Mouse (Mus musculus): ENCODE results near the gene Vps51. TPM values are rescaled to one million over a fixed set of nuclear protein-coding genes. Genes with fewer than 3 reads are reported as not detected.
A peak's percentile ranks its signal among the peaks of the same experiment; 100 is the strongest.

The Vps51 gene
- polyA plus RNA-seq, 1 experiment, result 72.9 TPM

- H3K27ac ChIP-seq (ENCODE audit: insufficient read depth, low read length), result peak within 1 kb of the TSS; percentile 53; the same call in 1 of the 2 replicates
- peaks cover 4% of the 10 kb centered on the region; the same call in 1 of the 2 replicates for H3K4me1 ChIP-seq (ENCODE audit: control insufficient read depth, insufficient read depth, insufficient read length)
- DNase-seq (ENCODE audit: low read depth in 1 of 2, low spot score in 2 of 2), result peak; percentile 93 to 96
- no peaks in the 10 kb centered on the region for H3K27me3 ChIP-seq (ENCODE audit: control insufficient read depth, insufficient read depth, low read length)
- TF ChIP-seq CTCF (IDR thresholded peaks at IDR 0.05; ENCODE audit: extremely low read depth, insufficient read depth, insufficient read length, insufficient replicate concordance) (no peak), POLR2A (IDR thresholded peaks at IDR 0.05; ENCODE audit: low read depth, low read length) (peak; percentile 43; the same call in 1 of the 2 replicates)
- peaks cover 16% of the 10 kb centered on the region for H3K36me3 ChIP-seq (ENCODE audit: control insufficient read depth, insufficient read depth, low read length)
- under 1% methylated on average over 58 of the region's 58 CpGs for WGBS
- peak within 1 kb of the TSS; percentile 77 for H3K4me3 ChIP-seq (ENCODE audit: extremely low read depth, insufficient read depth, insufficient read length)
Measured at GRCm38 (mm10) chr19:6084478-6085248, 7.6 kb upstream of the Vps51 start, which contains the start of the genes Zfpl1 and Cdca5. TSS of gene Zfpl1 (minus strand) at chr19:6084956. TSS of gene Cdca5 (plus strand) at chr19:6084983.

GRCm38 (mm10) chr19:6082156-6082555 is 5.1 kb upstream of the Vps51 start, which contains the start of gene Gm28374:
TSS of gene Gm28374 (minus strand) at chr19:6082256.
- Histone ChIP-seq H3K36me3 (ENCODE audit: control insufficient read depth, insufficient read depth, low read length) (peaks cover 16% of the 10 kb centered on the region), H3K27ac (ENCODE audit: insufficient read depth, low read length) (no peak within 1 kb of the TSS), H3K4me3 (ENCODE audit: extremely low read depth, insufficient read depth, insufficient read length) (no peak within 1 kb of the TSS), H3K4me1 (ENCODE audit: control insufficient read depth, insufficient read depth, insufficient read length) (peaks cover 4% of the 10 kb centered on the region; the same call in 1 of the 2 replicates), H3K27me3 (ENCODE audit: control insufficient read depth, insufficient read depth, low read length) (no peaks in the 10 kb centered on the region)
- no peak for TF ChIP-seq POLR2A (IDR thresholded peaks at IDR 0.05; ENCODE audit: low read depth, low read length)
- no peak for TF ChIP-seq CTCF (IDR thresholded peaks at IDR 0.05; ENCODE audit: extremely low read depth, insufficient read depth, insufficient read length, insufficient replicate concordance)
- DNase-seq (ENCODE audit: low read depth in 1 of 2, low spot score in 2 of 2), result no peak
- 93% methylated on average over 9 of the region's 9 CpGs for WGBS

- no peak for DNase-seq (ENCODE audit: low read depth in 1 of 2, low spot score in 2 of 2)
- Histone ChIP-seq H3K4me1 (ENCODE audit: control insufficient read depth, insufficient read depth, insufficient read length) (peaks cover 11% of the 10 kb centered on the region; the same call in 1 of the 2 replicates), H3K27ac (ENCODE audit: insufficient read depth, low read length) (no peak within 1 kb of the TSS), H3K4me3 (ENCODE audit: extremely low read depth, insufficient read depth, insufficient read length) (no peak within 1 kb of the TSS), H3K27me3 (ENCODE audit: control insufficient read depth, insufficient read depth, low read length) (no peaks in the 10 kb centered on the region), H3K36me3 (ENCODE audit: control insufficient read depth, insufficient read depth, low read length) (peaks cover 16% of the 10 kb centered on the region)
- TF ChIP-seq CTCF (IDR thresholded peaks at IDR 0.05; ENCODE audit: extremely low read depth, insufficient read depth, insufficient read length, insufficient replicate concordance), result no peak
- TF ChIP-seq POLR2A (IDR thresholded peaks at IDR 0.05; ENCODE audit: low read depth, low read length), result no peak
- WGBS, result 91% methylated on average over 12 of the region's 12 CpGs
Measured at GRCm38 (mm10) chr19:6079983-6080480, 3.0 kb upstream of the Vps51 start, which contains the start of gene Tmem262. TSS of gene Tmem262 (plus strand) at chr19:6080033.

- TF ChIP-seq CTCF (IDR thresholded peaks at IDR 0.05; ENCODE audit: extremely low read depth, insufficient read depth, insufficient read length, insufficient replicate concordance) (no peak), POLR2A (IDR thresholded peaks at IDR 0.05; ENCODE audit: low read depth, low read length) (no peak)
- H3K4me1 ChIP-seq (ENCODE audit: control insufficient read depth, insufficient read depth, insufficient read length), result peaks cover 7% of the 10 kb centered on the region
- peaks cover 11% of the 10 kb centered on the region for H3K36me3 ChIP-seq (ENCODE audit: control insufficient read depth, insufficient read depth, low read length)
- H3K27me3 ChIP-seq (ENCODE audit: control insufficient read depth, insufficient read depth, low read length), result no peaks in the 10 kb centered on the region
- DNase-seq (ENCODE audit: low read depth in 1 of 2, low spot score in 2 of 2), result no peak
- peak overlapping the region; percentile 11; the same call in 1 of the 2 replicates for H3K27ac ChIP-seq (ENCODE audit: insufficient read depth, low read length)
- H3K4me3 ChIP-seq (ENCODE audit: extremely low read depth, insufficient read depth, insufficient read length), result no peak overlapping the region
- WGBS, result 80% methylated on average over 5 of the region's 5 CpGs
Measured at GRCm38 (mm10) chr19:6073889-6074288, 3.1 kb downstream of the Vps51 start.

GRCm38 (mm10) chr19:6071261-6071660 is 5.8 kb downstream of the Vps51 start:
- Histone ChIP-seq H3K27me3 (ENCODE audit: control insufficient read depth, insufficient read depth, low read length) (no peaks in the 10 kb centered on the region), H3K36me3 (ENCODE audit: control insufficient read depth, insufficient read depth, low read length) (peaks cover 11% of the 10 kb centered on the region), H3K4me1 (ENCODE audit: control insufficient read depth, insufficient read depth, insufficient read length) (peaks cover 9% of the 10 kb centered on the region), H3K4me3 (ENCODE audit: extremely low read depth, insufficient read depth, insufficient read length) (no peak overlapping the region; the same call in 1 of the 2 replicates), H3K27ac (ENCODE audit: insufficient read depth, low read length) (peak overlapping the region; percentile 68)
- 79% methylated on average over 19 of the region's 19 CpGs for WGBS
- no peak for DNase-seq (ENCODE audit: low read depth in 1 of 2, low spot score in 2 of 2)
- TF ChIP-seq CTCF (IDR thresholded peaks at IDR 0.05; ENCODE audit: extremely low read depth, insufficient read depth, insufficient read length, insufficient replicate concordance) (no peak), POLR2A (IDR thresholded peaks at IDR 0.05; ENCODE audit: low read depth, low read length) (no peak; the same call in 1 of the 2 replicates)

- WGBS, result 90% methylated on average over 31 of the region's 31 CpGs
- Histone ChIP-seq H3K27ac (ENCODE audit: insufficient read depth, low read length) (peak overlapping the region; percentile 68), H3K4me1 (ENCODE audit: control insufficient read depth, insufficient read depth, insufficient read length) (peaks cover 7% of the 10 kb centered on the region), H3K36me3 (ENCODE audit: control insufficient read depth, insufficient read depth, low read length) (peaks cover 11% of the 10 kb centered on the region), H3K27me3 (ENCODE audit: control insufficient read depth, insufficient read depth, low read length) (no peaks in the 10 kb centered on the region), H3K4me3 (ENCODE audit: extremely low read depth, insufficient read depth, insufficient read length) (no peak overlapping the region; the same call in 1 of the 2 replicates)
- TF ChIP-seq POLR2A (IDR thresholded peaks at IDR 0.05; ENCODE audit: low read depth, low read length) (no peak), CTCF (IDR thresholded peaks at IDR 0.05; ENCODE audit: extremely low read depth, insufficient read depth, insufficient read length, insufficient replicate concordance) (no peak)
- DNase-seq (ENCODE audit: low read depth in 1 of 2, low spot score in 2 of 2), result no peak
Measured at GRCm38 (mm10) chr19:6070571-6071250, 6.3 kb downstream of the Vps51 start.

Data from spleen, adult 2 months (tissue).